Mouse (Mus musculus): ENCODE measurements around the gene Ufc1. TPM values are rescaled to one million over a fixed set of nuclear protein-coding genes. Genes with fewer than 3 reads are reported as not detected.

Gene Ufc1
- total RNA-seq, 4 experiments from 2014 or later: 101 to 113 (median 108) TPM

DNA sequence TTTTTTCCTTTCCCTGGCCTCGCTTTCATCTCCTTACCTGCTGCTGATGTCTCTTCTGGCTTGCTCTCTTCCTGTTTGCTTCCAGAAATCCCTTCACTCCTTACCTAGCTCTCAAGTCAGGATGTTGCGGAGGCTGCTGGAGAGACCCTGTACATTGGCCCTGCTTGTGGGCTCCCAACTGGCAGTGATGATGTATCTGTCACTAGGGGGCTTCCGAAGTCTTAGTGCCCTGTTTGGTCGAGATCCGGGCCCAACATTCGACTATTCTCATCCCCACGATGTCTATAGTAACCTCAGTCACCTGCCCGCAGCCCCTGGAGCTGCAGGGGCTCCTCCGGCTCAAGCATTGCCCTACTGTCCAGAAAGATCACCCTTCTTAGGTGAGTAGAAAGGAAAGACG lies 23.2 kb downstream of the Ufc1 start:
- no peak for DNase-seq (ENCODE audit: low spot score in 2 of 2)

DNA sequence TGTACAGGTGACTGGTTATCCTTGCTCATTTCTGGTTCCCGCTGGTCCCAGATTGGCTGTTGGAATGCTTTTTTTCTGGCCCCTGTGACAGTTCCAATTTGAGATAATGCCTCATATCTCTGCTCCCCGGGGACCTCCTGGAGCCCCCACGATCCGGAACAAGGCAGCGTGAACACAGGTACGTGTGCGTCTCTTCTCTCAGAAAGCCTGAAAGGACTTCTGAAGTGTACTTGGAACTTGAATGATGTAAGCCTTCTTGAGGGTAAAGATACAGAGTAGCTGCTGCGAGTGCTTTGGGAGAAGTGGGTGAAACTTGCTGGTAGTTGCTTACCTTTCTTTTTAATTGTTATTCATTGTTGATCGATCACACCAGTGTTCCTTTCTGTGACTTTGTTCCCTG lies 23.6 kb downstream of the Ufc1 start:
- no peak for DNase-seq (ENCODE audit: low spot score in 2 of 2)

DNA sequence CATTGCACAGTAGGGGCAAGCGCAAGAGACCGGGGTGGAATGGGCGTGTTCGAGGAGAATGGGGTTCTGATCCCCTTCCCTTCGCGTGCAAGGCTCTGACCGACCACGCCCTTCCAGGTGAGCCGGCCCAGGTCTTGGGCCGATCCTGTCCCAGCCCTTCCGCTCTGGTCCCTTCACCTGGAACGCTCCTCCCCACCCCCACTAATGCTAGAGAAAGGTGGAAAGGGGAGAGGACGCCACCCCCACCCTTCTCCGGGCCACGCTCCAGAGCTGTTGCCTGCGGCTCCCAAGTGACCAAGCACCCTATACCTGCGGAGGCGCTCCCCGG lies 24.3 kb downstream of the Ufc1 start:
- no peak for DNase-seq (ENCODE audit: low spot score in 2 of 2)

DNA sequence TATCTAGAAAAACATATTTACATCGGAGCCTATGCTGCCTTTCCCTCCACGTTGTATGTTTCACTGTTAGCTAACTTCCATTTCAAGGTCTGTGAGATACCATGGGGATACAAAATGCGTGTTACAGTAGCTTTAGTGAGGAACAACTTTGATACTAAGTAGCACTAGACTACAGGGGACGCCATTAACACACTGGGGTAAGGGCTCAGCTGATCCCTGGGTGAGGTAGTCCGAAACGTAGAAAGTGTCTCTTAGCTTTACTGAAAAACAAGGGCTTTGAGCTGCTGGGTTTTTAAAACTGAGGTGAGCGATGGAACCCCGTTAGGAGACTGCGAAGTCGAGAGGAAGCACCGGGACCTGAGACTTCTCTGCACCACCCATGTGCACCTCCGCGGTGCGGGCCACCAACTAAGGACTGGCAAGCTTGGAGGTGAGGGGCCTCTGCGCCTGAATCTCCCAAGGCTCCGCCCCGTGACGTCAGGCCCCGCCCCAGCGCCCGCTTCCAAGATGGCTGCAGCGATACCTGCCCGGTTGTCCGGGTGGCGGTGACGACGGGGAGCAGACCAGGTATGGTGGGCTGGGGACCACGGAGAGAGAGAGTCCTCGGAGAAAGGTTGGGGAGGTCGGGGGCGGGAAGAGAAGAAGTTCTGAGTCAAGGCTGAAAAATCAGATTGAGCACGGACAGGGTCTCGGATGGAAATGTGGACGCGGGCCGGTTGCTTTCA lies 24.8 kb downstream of the Ufc1 start, which contains the start of gene B4galt3:
Gene B4galt3 (plus strand): TSS at position 481 of the 725 bp plus-strand sequence.
- peak; percentile 91 to 95 for DNase-seq (ENCODE audit: low spot score in 2 of 2)

DNA sequence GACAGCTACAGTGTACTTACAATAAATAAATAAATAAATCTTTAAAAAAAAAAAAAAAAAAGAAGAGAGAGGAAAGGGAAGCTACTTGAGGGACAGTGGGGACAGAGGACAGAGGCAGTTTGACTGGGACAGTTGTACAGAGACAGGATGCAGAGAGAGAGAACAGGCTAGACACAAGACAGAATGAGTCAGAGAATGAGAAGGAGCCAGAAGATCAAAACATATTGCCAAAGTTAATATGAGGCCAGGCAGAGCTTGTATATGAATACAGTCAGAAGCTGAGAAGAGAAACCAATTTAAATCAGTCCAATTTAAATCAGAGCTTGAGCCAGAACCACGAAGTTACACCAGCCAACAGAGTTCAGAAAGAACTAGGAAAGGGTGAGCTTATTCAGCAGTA lies 26.5 kb downstream of the Ufc1 start:
- no peak for DNase-seq (ENCODE audit: low spot score in 2 of 2)

DNA sequence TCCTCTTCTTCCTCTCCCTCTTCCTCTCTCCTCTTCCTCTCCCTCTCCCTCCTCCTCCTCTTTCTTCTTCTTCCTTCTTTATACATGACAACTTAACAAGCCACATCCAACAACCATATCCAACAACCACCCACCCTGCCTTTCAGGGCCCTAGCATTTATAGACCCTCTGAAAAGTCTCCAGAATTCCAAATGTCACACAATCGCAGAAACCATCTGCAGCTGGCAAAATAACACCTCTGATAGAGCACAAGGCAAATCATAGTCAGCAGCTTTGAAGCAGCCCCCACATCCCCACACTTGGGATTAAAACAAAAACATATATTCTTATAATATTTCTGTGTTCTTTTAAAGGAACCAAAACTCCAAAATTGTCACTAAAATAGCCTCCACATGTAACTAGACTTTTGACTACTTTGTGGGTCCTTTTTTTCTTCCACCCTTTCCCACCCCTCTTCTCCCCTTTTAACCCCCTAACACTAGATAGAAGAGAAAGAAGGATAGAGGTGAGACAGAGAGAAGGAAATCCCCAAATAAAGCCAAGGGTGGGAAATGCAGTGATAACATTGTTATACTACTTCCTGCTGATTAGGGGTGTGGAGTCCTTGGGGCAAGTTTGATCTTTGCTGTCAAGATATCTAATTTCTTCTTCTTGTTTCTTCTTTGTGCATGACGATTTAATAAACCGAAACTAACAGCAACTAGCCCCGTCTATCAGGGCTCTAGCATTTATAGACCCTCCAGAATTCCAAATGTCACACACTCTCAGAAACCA lies 28.7 kb downstream of the Ufc1 start:
- no peak for DNase-seq (ENCODE audit: low spot score in 2 of 2)

DNA sequence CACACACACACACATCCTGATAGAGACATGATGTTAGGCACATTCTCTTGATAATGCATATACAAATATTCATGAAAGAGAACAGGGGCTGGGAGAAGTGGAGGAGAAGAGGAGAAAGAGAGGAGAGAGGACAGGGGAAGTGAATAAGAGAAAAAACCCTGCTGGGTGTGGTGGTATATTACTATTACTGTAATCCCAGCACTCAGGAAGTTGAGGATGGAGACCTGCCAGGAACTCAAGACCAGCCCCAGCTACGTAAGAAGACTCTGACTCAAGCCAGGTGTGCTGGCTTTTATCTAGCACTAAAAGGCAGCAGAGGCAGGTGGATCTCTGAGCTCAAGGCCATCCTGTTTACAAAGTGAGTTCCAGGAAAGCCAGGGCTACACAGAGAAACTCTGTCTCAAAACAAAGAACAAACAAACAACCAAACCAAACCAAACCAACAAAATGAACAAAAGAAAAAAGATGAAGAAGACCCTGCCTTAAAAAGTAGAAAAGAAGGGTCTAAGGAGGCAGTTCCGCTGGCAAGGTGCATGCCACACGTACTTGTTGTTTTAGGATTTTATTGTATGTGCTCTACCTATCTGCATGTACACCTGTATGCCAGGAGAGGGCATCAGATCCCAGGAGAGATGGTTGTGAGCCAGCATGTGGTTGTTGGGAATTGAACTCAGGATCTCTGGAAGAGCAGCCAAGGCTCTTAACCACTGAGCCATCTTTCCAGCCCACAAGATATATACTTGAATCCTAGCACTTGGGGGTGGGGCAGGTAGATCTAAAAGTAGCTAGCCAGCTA lies 31.0 kb downstream of the Ufc1 start:
- no peak for DNase-seq (ENCODE audit: low spot score in 2 of 2)

DNA sequence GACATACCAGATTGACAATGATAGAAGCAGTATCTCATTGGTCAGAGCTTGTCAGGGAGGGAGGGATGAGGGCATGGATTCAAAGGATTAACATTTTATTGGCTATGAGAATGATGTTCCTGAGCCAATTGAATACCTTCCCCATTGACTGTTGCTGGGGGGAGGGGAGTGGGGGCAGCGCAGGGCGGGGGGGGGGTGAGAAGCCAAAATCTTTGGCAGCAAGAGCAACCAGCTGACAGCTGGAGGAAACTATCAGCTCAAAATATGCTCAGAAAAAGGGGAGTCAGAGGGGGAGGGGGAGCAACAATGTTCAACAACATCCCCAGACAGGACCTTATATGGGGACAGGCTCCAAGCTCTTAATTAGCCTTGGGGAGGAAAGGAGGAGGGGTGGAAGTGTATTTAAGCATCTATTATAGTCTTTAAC lies 31.6 kb downstream of the Ufc1 start:
- DNase-seq (ENCODE audit: low spot score in 2 of 2): no peak

DNA sequence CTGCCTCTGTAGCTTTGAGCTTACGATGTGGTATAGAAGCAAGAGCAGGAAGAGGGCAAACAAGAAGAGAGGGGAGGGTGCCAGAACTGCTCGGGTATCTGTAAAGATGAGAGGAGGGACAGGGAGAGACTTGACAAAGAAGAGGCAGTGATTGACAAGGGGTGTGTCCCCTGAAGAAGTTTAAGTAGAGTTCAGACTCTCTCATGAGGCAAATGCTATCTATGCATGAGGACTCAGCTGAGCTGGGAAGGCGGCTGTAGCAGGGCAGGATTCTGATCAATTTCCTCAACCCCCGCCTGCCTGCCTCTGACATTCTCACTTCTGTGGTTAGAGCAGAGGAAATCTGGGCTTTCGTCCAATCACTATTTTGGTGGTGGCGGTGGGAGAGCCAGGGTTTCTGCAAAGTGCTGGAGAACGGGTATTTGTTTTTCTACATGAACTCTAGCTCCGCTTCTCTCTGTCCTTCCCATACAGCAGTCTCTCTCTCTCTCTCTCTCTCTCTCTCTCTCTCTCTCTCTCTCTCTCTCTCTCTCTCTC lies 32.2 kb downstream of the Ufc1 start:
- peak; percentile 86 to 89 for DNase-seq (ENCODE audit: low spot score in 2 of 2)

DNA sequence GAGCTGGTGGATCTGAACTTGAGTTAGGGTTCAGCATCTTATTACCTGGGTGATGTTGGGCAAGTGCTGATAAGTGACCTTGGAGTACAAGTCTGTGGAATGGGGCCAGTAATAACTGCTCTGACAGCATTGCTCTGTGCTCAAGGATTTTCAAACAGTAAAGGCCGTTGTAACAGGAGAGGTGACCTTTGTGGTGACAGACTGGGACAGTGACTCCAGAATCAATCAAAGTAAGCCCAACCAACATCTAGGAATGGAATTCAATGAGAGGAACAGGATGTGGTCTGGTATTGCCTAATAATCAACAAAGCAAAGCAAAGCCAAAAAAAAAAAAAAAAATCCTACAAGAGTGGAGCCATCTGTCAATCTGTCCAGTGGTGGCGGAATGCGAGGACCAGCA lies 34.5 kb downstream of the Ufc1 start:
- no peak for DNase-seq (ENCODE audit: low spot score in 2 of 2)

DNA sequence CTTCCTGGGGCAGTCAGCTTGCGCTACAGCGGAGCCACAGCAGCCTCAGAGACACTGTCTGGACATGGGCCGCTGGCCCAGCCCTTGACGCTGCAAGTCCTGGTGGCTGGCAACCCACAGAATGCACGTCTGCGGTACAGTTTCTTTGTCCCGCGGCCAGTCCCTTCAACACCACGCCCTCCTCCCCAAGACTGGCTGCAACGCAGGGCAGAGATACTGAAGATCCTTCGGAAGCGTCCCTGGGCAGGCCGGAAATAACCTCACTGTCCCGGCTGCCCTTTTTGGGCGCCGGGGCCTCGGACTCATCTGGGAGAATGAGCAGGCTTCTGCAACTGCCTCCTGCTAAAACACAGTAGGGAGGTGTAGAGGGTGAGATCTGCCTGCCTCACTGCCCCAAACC lies 35.9 kb downstream of the Ufc1 start:
- no peak for DNase-seq (ENCODE audit: low spot score in 2 of 2)

DNA sequence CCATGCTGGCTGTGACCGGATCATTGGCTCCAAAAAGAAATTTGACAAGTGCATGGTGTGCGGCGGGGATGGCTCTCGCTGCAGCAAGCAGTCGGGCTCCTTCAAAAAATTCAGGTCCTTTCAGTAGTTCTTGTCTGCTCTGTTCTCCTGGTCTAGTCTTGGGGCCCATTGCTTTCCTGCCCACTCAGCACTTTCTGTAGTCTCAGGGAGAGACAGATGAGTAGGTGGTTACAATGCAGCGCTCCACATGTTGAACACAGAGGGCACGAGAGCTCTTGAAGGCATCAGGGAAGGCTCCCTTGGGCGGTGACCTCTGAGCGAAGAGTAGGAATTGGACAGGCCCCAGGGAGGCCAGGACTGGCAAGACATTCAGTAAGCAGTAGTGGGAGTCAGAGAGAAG lies 37.0 kb downstream of the Ufc1 start:
- no peak for DNase-seq (ENCODE audit: low spot score in 2 of 2)

DNA sequence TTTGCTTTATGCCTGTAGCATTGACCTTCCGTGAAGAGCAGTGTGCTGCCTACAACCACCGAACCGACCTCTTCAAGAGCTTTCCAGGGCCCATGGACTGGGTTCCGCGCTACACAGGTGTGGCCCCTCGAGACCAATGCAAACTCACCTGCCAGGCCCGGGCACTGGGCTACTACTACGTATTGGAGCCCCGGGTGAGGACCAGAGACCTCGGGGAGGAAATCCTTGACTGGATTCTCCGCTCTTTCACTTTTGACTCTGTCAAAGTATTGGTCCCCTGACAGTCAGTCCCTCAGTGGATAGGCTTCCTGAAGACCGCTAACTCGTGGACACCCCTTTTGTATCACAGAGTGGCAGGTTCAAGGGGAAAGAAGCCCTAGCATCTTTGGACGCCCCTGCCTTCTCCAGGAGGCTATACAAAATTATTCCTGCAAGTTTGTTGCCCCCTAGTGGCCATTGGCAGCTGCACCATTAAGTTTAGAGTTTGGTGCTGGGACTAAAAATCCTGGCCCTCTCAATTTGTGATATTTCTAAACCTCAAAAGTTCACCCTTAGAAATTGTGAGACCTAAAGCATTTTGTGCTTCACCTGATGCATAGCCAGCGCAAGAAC lies 37.8 kb downstream of the Ufc1 start:
- peak in 1 of 2 experiments; percentile 68 for DNase-seq (ENCODE audit: low spot score in 2 of 2)

DNA sequence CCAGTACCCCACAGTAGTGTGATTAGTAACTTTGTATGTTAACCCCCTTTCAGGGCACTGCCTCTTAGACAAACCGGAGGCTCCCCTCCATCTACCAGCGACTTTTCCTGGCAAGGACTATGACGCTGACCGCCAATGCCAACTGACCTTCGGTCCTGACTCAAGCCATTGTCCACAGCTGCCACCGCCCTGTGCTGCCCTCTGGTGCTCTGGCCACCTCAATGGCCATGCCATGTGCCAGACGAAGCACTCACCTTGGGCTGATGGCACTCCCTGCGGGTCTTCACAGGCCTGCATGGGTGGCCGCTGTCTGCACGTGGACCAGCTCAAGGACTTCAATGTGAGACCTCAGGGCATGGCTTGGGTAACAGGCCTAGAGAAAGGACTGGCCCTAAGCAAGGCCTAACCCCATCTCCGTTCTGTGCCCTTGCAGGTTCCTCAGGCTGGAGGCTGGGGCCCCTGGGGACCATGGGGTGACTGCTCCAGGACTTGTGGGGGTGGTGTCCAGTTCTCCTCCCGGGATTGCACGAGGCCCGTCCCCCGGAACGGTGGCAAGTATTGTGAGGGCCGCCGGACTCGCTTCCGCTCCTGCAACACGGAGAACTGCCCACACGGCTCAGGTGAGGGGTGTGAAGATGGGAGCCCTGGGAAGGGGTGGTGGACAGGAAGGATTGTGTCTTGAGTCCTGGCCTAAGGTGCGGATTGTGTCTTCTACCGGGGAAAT lies 38.6 kb downstream of the Ufc1 start:
- no peak for DNase-seq (ENCODE audit: low spot score in 2 of 2)

DNA sequence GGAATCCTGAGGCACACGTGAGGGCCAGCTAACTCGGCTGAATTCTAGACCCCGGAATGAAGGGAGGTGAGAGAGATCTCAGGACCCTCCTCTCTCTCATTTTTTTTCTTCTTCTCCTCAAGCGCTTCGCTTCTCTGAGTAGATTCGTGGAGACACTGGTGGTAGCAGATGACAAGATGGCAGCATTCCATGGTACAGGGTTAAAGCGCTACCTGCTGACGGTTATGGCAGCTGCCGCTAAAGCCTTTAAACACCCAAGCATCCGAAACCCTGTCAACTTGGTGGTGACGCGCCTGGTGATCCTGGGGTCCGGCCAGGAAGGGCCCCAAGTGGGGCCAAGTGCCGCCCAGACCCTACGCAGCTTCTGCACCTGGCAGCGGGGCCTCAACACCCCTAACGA lies 42.4 kb downstream of the Ufc1 start:
- no peak for DNase-seq (ENCODE audit: low spot score in 2 of 2)

DNA sequence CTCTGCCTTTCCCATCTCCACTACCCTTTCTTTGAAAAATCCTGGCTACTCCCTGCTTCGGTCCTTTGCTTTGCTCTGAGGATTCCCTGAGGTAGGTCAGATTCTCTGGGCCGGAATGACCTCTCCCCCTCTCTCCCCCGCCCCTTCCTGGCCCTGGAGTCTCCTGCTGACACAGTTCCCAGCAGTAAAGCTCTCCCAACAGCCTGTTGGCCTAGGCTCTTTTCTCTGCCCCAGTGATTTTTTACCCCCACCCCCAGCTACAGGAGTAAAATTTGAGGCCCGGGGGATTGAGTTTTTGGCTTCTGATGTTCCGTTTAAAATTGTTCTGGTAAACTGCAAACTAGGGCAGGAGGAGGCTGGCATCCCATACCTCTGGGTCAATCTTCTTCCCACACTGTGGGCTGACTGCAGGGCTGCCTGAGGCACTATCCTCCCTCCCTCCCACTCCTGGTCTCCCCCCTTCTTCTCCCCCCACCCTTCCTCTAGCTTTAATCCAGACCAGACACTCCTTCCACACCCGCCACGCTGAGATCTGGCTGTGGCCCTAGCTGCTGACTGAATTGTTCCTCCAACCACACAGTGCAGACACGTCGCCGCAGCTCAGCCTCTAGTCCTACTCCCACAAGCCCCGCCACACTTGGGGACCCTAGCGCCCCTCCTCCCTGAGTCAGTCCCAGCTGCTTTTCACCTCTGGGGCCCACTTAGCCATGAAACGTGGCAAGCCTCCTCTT lies 43.1 kb downstream of the Ufc1 start:
- DNase-seq (ENCODE audit: low spot score in 2 of 2): no peak

DNA sequence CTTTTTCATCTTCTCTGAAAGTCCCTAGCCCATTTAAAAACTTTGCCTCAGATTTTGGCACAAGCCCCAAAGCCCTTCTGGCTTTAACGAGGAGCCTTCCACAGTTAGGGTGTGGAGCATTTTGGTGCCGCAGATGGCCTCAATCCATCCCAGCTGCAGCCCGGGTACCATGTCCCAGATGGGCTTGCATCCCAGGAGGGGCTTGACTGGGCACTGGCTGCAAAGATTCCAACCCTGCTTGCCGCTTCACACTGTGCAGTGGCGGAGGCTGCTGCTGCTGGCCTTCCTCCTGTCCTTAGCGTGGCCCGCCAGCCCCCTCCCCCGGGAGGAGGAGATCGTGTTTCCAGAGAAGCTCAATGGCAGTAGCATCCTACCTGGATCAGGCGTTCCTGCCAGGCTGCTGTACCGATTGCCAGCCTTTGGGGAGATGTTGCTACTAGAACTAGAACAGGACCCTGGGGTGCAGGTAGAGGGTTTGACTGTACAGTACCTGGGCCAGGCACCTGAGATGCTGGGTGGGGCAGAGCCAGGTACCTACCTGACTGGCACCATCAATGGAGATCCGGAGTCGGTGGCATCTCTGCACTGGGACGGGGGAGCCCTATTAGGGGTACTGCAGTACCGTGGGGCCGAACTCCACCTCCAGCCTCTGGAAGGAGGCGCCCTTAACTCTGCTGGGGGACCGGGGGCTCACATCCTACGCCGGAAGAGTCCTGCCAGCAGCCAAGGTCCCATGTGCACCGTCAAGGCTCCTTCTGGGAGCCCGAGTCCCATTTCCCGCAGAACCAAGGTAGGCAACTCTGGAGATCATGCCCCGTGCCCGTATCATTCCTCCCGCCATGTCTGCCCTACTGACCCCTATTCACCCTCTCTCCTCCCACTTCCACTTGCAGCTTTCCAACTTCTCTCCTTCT lies 43.9 kb downstream of the Ufc1 start, which contains the start of gene Ndufs2:
Gene Ndufs2 (minus strand): TSS at position 709 of the 914 bp plus-strand sequence.
- DNase-seq (ENCODE audit: low spot score in 2 of 2): no peak

DNA sequence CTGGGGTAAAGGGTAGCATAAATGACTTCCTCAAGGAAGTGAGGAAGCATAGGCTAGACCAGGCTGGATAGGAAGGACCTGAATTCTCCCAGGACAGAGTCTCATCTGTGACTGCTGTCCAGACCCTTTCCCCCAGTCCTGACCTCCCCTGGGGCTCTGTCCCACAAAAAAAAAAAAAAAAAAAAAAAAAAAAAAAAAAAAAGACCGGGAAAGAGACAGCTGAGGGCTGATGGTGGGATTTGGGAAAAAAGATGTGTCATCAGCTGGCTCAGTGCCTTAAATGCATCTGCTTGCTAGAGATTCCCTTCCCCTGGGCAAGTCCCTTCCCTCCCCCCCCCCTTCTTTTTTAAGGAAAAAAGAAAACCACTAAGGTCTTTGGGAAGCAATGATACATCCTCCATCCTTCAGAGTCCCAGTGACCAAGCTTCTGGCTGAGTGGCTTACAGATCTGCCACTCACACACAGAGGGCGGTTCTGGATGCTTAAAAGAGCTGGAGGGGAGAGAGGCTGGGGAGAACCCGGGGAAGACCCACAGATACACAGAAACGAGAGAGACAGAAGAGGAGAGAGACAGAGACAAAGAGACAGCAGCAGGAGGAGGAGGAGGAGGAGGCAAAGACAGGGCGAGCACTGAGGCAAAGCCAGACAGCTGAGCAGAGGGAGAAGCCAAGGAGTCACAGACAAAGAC lies 44.8 kb downstream of the Ufc1 start, which contains the start of gene Adamts4:
Gene Adamts4 (plus strand): TSS at position 509 of the 688 bp plus-strand sequence.
- DNase-seq (ENCODE audit: low spot score in 2 of 2): peak in 1 of 2 experiments; percentile 58
